Mouse (Mus musculus) Patski (cell line): Measurements from ENCODE around the gene Sgsm2. TPM values are rescaled to one million over a fixed set of nuclear protein-coding genes. Genes with fewer than 3 reads are reported as not detected.

ENCODE experiments used
- ATAC-seq: fragments of 100-300 bp; one replicate; pipeline ENCODE4 v1.8.0; 2021
- CTCF ChIA-PET: fragments of 350-600 bp; sonication (Branson Sonifier 250); formaldehyde crosslinking; loops from one replicate; lab custom pipeline; 2022; ENCODE audit warnings: inconsistent platforms; lab: Charles Lee
- POLR2A ChIA-PET: fragments of 350-600 bp; sonication (Branson Sonifier 250); formaldehyde crosslinking; loops from one replicate; lab custom pipeline; 2022; ENCODE audit warnings: antibody characterized with exemption, inconsistent platforms; lab: Charles Lee
- DNase-seq: peaks from one replicate; pipeline ENCODE4 v3.0.0-alpha.2; 2011; ENCODE audit warnings: low read depth, low spot score
- H3K27me3 ChIP-seq: fragments of 371-371 bp; one replicate; pipeline ENCODE4 v1.5.1; 2021
- CTCF ChIP-seq: fragments of 100-300 bp; IDR thresholded peaks from one replicate; pipeline ENCODE4 v1.5.1; 2021
- in situ Hi-C: fragments of 300-500 bp; cut with MboI; formaldehyde crosslinking; loops from 3 replicates; pipeline ENCODE4 v1.11.1; 2018; ENCODE audit warnings: low pct_unique_long_range_greater_than_20kb, mixed read lengths
- polyA plus RNA-seq: library from polyadenylated mRNA; unstranded; gene quantifications from one replicate; pipeline ENCODE4 v1.2.3, GENCODE M21; 2021

Gene Sgsm2
- polyA plus RNA-seq, 1 experiment from 2014 or later: 27.0 TPM

DNA sequence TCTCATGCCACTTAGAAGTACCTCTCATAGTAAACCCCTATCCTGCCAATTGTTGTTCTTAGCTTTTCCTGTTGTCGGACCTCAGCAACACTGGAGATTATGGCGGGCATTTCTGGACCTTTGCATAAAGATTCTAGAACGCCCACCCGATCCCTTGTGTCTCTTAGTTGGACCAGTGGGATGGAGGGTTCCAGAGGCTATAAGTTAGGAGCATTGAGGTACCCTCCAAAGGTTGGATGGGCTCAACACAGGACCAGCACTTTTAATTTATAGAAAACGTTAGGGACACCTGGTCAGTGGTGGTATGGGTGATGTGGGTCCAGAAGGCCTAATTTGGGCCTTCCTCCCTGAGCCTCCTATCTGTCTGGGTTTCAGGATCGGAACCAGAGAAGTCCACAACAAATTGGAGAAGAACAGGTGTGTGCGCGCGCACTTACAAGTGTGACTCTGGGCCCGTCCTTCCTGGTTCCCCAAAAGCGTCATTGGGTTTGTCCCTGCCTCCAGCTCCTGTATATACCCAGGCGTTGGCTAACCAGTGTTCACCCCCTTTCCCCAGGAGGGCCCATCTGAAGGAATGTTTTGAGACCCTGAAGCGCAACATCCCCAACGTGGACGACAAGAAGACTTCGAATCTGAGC is 59.7 kb downstream of the Sgsm2 start:
- no peaks in the 10 kb centered on the region for H3K27me3 ChIP-seq
- ChIA-PET CTCF (no interaction called here), POLR2A (no interaction called here)
- in situ Hi-C loops: no loop called here
- no peak for DNase-seq
- TF ChIP-seq CTCF: no peak
- no peak for ATAC-seq

DNA sequence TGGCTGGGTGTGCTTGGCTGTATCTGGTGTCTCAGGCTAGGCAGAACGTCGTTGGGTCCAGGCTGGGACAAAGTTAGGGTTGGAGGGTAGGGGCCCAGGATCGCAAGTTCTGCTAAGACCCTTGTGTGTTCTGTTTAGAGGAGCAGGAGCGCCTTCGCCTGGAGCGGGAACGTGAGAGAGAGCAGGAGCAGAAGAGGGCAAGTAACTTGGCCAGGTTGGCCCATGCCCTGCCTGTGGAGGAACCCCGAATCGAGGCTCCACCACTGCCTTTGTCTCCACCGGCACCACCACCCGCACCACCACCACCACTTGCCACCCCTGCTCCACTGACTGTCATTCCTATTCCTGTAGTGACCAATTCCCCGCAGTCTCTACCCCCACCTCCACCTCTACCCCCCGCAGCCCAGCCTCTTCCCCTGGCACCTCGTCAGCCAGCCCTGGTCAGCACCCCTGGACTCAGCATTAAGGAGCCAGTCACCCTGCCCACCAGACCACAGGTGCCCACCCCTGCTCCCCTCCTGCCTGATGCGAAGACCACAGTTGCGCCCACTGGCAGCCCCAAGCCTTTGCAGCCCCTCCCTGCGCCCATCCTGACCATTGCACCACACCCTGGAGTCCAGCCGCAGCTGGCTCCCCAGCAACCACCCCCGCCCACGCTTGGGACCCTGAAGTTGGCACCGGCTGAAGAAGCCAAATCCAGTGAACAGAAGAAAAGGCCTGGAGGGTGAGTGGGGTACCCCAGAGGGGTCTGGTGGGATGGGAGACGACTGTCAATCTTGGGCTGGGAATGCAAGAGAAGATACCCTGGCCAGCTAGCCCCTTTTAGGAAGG is 60.4 kb downstream of the Sgsm2 start:
- CTCF ChIA-PET: interaction anchor here (1.6 kb wide), 1 partner anchor 11 kb away, joined by 4 read pairs; no protein-coding TSS in a partner anchor
- no peaks in the 10 kb centered on the region for H3K27me3 ChIP-seq
- POLR2A ChIA-PET: interaction anchor here (0.9 kb wide), 1 partner anchor 11 kb away, joined by 3 read pairs; no protein-coding TSS in a partner anchor
- in situ Hi-C loops: no loop called here
- ATAC-seq: no peak
- DNase-seq: no peak
- no peak for TF ChIP-seq CTCF

- ATAC-seq: no peak
- no peak for TF ChIP-seq CTCF
- ChIA-PET CTCF (interaction anchor here (1.6 kb wide), 1 partner anchor 12 kb away, joined by 4 read pairs; no protein-coding TSS in a partner anchor), POLR2A (interaction anchor here (0.9 kb wide), 1 partner anchor 12 kb away, joined by 3 read pairs; no protein-coding TSS in a partner anchor)
- in situ Hi-C loops: no loop called here
- no peak for DNase-seq
- no peaks in the 10 kb centered on the region for H3K27me3 ChIP-seq
These were observed 61.2 kb downstream of the Sgsm2 start for GRCm38 (mm10) chr11:74835593-74836224.

DNA sequence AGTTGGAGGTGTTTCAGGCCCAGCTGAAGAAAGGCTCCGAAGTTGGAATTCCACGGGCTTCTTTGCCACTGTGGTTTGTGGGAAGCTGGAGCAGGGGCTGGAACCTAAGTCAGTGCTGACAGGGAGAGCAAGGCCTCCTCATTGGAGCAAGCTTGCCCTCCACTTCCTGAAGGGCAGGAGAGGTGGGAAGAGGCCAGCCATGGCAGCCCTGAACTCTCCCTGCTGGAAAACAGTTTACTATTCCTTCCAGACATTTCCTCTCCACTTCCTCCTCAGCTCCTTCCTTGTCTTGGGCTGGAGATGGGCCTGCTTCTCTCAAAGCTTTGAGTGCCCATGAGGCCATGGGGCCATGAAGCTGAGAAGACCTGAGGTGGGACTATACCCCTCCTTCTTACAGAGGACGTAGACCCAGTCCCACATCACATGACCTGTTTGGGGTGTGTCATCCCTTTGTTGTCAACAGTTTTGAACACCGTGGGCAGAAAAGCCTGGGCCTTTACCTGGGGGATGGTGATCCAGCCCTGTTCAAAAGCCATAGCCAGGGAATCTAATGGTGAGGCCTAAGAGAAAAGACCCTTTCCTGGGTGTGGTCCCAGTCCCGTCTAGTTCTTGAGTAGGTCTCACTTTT is 62.1 kb downstream of the Sgsm2 start:
- CTCF ChIA-PET: interaction anchor here (0.8 to 1.6 kb wide), 2 partner anchors 13 to 16 kb away, joined by 3 to 4 read pairs; no protein-coding TSS in a partner anchor
- POLR2A ChIA-PET: no interaction called here
- no peak for TF ChIP-seq CTCF
- no peaks in the 10 kb centered on the region for H3K27me3 ChIP-seq
- ATAC-seq (no peak), DNase-seq (no peak)
- in situ Hi-C loops: no loop called here

DNA sequence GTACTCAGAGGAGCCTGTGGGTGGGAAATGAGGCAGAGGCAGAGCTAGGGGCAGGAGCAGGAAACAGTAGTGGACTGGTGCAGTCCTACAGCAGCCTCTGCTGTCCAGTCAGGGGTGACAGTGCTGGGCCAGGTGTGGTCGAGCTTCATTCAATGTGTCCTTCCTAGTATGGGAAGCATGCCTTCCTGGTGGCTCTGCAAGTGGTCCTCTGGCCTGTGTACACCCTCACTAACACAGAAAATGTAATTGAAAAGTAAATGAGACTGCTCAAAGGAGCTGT is 62.6 kb downstream of the Sgsm2 start:
- ChIA-PET CTCF (interaction anchor here (0.8 kb wide), 1 partner anchor 17 kb away, joined by 3 read pairs; no protein-coding TSS in a partner anchor), POLR2A (no interaction called here)
- no peak for TF ChIP-seq CTCF
- DNase-seq: no peak
- no peak for ATAC-seq
- H3K27me3 ChIP-seq: no peaks in the 10 kb centered on the region
- in situ Hi-C loops: no loop called here

- H3K27me3 ChIP-seq: no peaks in the 10 kb centered on the region
- ATAC-seq: no peak
- POLR2A ChIA-PET: interaction anchor here (1.0 kb wide), 1 partner anchor 14 kb away, joined by 3 read pairs; no protein-coding TSS in a partner anchor
- TF ChIP-seq CTCF: no peak
- CTCF ChIA-PET: interaction anchor here (0.8 kb wide), 1 partner anchor 17 kb away, joined by 3 read pairs; no protein-coding TSS in a partner anchor
- no peak for DNase-seq
- in situ Hi-C loops: no loop called here
These were observed 63.1 kb downstream of the Sgsm2 start for GRCm38 (mm10) chr11:74833536-74834358.

- no peak for TF ChIP-seq CTCF
- no peaks in the 10 kb centered on the region for H3K27me3 ChIP-seq
- in situ Hi-C loops: no loop called here
- DNase-seq: no peak
- ChIA-PET POLR2A (interaction anchor here (1.0 to 1.7 kb wide), 2 partner anchors 10 to 15 kb away, joined by 3 to 5 read pairs; no protein-coding TSS in a partner anchor), CTCF (interaction anchor here (1.1 kb wide), 1 partner anchor 9 kb away, joined by 3 read pairs; no protein-coding TSS in a partner anchor)
- ATAC-seq: peak; percentile 7
These were observed 64.2 kb downstream of the Sgsm2 start for GRCm38 (mm10) chr11:74832503-74833143.

DNA sequence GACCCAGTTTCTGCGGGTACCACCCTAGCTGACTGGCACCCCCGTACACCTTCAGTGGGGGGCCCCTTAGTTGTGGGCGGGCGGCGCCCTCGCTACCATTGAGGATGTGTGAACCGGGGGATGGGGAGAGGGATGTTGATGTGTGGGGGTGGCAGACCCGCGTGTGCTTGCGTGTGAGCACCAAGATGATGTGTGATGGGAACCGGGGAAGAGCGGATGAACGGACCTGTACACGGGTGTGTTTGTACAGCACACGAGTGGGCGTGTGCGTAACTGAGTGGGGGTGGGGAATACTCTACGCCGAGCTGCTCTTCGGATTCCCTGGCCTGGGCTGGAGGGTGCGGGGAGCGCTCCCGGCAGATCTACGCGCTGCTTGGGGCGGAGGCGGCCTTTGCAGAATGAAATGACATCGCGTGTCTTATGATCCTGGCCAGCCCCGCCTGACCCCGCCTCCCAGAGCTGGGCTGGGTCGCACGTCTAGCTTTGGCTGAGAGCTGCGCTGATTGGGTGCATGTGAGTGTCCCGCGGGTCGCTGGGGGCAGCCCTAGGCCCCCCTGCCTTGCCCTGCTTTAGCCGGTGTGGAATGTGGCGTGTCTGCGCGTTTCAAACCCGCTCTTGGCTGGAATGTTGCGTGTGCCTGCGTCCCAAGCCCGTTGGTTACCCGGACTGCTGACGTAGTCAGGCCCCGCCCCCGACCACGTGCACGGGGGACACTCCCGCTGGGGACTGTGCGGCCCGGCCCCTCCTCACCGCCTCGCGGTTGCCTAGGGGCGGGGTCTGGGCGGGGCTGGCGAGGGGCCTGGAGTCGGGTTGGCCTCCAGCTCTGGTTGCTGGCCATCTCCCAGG is 65.0 kb downstream of the Sgsm2 start:
- ATAC-seq: peak; percentile 54
- CTCF ChIA-PET: interaction anchor here (1.1 kb wide), 1 partner anchor 8 kb away, joined by 3 read pairs; no protein-coding TSS in a partner anchor
- POLR2A ChIA-PET: interaction anchor here (0.9 to 1.7 kb wide), 2 partner anchors 9 to 16 kb away, joined by 4 to 5 read pairs; no protein-coding TSS in a partner anchor
- in situ Hi-C loops: no loop called here
- DNase-seq: peak; percentile 93
- no peaks in the 10 kb centered on the region for H3K27me3 ChIP-seq
- TF ChIP-seq CTCF: no peak
